Mouse (Mus musculus): ENCODE measurements at regions not wholly inside any gene's neighbourhood (a gene's known extent, or its start where the extent isn't known, plus 50 kb on each side); places are given as distances from the start of the nearest gene placed in this dataset.

- TF ChIP-seq CTCF (conservative IDR thresholded peaks at IDR 0.05; ENCODE audit: low read length) (no peak), POU5F1 (IDR thresholded peaks at IDR 0.05; ENCODE audit: borderline replicate concordance, low read length) (no peak)
These were observed 187.2 kb upstream of the 4931429L15Rik start for GRCm38 (mm10) chr9:46507036-46507435.
